Mouse (Mus musculus): ENCODE measurements around the gene Atp5d.

The Atp5d gene

DNA sequence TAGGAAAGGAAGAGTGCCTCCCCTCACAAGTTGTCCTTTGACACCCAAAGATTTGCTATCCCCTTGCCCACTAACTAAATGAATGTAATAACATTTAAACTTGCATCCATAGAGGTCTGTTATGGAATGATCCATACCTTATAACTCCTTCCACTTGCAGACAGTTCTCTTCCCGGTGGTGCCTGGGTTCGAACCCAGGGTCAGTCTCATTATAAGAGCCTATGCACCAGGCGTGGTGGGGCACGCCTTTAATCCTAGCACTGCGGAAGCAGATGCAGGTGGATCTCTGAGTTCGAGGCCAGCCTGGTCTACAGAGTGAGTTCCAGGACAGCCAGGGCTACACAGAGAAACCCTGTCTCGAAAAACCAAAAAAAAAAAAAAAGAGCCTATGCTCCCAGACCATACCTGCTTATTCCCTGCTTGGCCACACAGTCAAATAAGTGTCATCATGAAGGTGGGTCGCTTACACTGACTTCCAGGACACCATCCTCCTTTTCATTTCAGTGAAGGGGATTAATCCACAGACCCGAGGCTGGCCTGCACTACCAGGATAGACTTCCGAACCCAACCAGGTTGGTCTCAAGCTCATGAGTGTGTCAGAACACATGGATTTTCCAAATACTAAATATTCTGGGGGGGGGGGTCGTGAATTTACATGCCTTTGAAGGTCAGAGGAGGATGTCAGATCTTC, 1.7 kb downstream of the Atp5d start:
- no peak for DNase-seq (ENCODE audit: low read depth, low spot score)

GRCm38 (mm10) chr10:80140666-80141035, 2.2 kb downstream of the Atp5d start, which contains the start of gene Cbarp:
TSS of gene Cbarp (minus strand) at chr10:80140835.
- peak; percentile 45 for DNase-seq (ENCODE audit: low read depth, low spot score)

GRCm38 (mm10) chr10:80141243-80141642, 2.8 kb downstream of the Atp5d start:
- peak; percentile 100 for DNase-seq (ENCODE audit: low read depth, low spot score)

DNA sequence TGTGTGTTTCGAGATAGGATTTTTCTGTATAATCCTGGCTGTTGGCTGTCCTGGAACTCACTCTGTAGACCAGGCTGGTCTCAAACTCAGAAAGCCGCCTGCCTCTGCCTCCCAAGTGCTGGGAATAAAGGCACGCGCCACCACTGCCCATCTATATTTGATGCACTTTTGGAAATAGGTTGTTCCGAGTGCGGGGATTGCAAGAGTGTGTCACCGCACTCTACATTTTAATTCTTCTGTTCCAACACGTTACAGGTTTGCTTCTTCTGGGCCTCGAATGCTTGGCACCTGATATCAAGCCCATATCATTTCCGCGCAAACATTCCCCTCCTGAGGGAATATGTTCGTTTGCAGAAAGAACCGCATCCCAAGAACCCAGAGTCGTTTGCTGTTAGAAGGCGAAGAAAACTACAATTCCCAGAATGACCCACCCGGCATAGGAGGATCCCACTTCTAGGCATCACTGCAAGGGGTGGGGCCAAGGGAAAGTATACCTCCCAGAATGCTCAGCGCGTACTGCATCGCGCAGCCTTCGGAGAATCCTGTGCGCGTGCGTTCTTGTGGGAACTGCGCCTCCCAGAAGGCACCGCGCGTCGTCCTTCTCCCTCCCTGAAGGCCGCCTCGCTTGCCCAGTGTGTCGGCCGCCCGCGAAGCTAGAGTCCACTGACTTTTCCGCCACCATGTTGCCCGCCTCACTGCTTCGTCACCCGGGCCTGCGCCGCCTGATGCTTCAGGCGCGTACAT, 3.5 kb downstream of the Atp5d start:
- DNase-seq (ENCODE audit: low read depth, low spot score), result peak; percentile 96

DNA sequence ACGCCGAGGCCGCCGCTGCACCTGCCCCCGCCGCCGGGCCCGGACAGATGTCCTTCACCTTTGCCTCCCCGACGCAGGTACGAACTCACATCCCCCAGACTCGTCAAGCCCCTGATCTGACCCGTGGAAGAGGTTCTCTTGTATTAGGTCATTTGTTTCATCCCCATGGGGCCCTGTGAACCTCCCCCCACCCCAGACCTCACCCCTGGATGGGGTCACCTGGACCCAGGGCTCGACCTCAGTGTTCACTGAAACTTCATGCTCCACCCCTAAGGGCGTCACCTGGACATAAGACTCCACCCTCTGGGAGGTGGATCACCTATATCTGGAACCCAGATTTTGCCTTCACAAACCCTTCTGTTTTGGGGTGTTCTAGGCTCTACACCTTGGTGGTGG, 4.1 kb downstream of the Atp5d start:
- no peak for DNase-seq (ENCODE audit: low read depth, low spot score)

DNA sequence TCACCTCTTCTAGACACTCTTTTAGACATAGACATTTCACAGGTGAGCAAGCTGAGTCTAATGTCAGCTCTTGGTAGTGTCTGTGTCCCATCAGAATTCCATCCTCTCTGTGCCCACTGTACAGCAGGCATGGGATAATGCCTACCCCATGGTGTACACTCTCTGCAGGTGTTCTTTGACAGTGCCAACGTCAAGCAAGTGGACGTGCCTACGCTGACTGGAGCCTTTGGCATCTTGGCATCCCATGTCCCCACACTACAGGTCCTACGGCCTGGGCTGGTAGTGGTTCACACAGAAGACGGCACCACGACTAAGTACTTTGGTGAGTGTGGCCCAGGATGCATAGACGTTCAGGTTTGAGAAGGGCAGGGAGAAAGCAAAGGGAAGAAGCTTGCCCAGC, 5.2 kb downstream of the Atp5d start:
- no peak for DNase-seq (ENCODE audit: low read depth, low spot score)

GRCm38 (mm10) chr10:80144159-80144558, 5.7 kb downstream of the Atp5d start:
- DNase-seq (ENCODE audit: low read depth, low spot score), result no peak

DNA sequence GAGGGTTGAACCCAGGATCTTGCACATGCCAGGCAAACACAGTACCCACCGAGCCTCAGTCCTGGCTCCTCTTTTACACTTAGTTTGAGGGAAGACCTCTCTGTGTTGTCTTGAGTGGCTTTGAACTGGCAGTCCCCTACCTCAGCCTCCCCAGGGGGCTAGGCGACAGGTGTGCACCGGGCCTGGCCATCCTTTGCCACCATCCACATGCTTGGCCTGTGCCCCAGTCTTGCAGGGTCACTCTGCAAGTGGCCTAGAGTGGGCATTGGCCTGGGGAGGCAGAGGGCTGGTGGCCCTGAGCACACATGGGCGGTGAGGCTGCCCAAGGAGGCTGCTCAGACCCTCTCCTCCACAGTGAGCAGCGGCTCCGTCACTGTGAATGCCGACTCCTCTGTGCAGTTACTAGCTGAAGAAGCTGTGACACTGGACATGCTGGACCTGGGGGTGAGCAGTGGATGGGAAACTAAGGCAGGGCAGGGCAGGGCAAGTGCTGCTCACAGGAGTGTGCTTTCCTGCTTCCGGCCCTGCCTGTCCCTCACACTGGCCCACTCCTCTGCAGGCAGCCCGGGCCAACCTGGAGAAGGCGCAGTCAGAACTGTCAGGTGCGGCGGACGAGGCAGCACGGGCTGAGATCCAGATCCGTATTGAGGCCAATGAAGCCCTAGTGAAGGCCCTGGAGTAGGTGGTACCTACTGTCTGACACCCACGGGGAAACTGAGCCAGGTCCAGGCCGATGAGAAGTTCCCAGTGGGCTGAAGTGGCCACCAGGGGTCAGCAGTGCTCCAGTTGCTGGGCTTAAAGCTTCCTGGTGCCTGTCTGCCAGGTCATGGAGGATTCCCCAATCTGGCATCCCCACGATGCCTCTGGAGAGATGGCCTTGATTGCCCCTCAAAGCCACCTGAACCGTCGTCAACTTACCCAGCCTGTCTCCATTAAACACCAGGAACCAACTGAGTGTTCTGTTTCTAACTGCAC, 6.7 kb downstream of the Atp5d start:
- DNase-seq (ENCODE audit: low read depth, low spot score), result peak; percentile 86

GRCm38 (mm10) chr10:80145896-80146295, 7.5 kb downstream of the Atp5d start:
- no peak for DNase-seq (ENCODE audit: low read depth, low spot score)

GRCm38 (mm10) chr10:80146568-80147011, 8.2 kb downstream of the Atp5d start:
- DNase-seq (ENCODE audit: low read depth, low spot score), result peak; percentile 16

GRCm38 (mm10) chr10:80147146-80147718, 8.8 kb downstream of the Atp5d start:
- peak; percentile 24 for DNase-seq (ENCODE audit: low read depth, low spot score)

DNA sequence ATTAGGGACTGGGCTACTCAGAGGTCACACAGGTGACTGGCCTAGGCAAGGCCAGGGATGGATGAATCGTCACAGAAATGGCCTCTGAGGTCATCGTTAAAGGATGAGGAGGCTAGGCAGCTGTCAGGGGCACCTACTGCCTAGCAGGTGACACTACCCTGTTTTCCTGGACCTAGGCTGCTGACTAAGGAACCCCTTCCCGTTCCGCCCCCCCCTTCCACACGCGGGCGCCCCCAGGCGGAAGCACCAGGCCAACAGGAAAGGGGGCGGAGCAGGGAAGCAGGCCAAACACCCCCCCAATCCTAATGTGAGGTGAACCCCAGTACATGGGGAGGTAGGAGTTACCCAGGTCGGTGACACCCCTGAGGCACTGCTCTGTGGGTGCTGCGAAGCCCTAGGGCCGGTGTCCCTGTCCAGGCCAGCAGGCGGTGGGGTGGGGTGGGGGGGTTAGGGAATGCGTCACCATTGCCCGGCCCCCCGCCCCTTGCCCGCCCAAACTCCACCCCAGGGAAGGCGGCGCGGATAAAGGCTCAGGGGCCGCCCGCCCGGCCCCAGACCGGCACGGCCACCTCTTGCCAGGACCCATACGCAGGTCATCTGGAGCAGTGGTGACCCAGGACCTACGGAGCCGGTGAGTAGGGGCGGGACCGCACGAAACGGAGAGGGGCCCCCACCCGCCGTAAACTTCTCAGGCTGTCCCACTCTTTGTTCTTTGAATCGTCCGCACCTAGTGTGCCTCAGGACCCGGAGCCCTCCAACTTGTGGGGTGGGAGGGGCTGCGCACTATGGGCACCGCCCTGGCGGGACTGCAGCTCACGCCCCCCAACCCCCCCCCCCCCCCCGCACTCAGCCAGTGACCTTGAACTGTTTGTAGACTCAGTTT, 9.5 kb downstream of the Atp5d start, which contains the start of gene Midn:
Midn (plus strand) TSS at position 554 of the 883 bp plus-strand sequence.
- DNase-seq (ENCODE audit: low read depth, low spot score), result peak; percentile 76

GRCm38 (mm10) chr10:80148610-80149290, 10.3 kb downstream of the Atp5d start:
- DNase-seq (ENCODE audit: low read depth, low spot score), result peak; percentile 96

DNA sequence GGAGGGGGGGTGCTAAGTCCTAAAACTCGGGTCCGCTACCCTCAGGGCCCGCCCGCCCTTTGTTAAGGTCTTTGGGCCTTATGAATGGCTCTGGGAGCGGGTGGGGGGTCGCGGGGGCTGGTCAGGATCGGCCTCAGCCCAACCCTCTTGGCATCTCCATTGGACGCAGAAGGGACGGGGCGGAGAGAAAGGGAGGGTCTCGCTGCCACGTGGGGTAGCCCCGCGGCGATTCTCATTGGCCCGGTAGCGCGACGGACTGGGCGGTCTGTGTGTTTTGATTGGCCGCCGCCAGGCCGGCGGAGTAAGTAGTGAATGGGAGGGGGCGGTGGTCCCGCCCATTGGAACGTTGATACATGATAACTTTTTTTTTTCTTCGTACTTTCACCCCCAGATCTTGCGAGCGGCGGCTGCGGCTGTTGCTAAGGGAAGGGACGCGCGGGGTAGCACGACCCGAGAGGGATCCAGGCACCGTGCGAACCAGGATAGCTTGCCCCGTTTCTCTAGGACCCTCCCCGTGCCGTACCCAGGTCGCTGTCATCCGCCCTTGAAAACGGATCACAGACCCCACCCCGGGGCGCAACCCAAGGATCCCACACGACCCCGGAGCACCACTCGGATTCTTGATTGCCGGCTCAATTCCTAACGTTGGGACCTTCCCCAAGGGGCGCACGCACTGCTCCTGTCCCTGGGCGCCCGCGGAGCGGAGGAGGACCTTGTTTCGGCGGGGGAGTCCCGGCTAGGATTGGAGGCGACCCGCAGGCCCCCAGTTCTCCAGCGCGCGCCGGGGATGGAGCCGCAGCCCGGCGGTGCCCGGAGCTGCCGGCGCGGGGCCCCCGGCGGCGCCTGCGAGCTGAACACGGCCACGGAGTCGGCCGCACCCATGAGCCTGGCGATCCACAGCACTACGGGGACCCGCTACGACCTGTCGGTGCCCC, 11.1 kb downstream of the Atp5d start:
- peak; percentile 99 for DNase-seq (ENCODE audit: low read depth, low spot score)

DNA sequence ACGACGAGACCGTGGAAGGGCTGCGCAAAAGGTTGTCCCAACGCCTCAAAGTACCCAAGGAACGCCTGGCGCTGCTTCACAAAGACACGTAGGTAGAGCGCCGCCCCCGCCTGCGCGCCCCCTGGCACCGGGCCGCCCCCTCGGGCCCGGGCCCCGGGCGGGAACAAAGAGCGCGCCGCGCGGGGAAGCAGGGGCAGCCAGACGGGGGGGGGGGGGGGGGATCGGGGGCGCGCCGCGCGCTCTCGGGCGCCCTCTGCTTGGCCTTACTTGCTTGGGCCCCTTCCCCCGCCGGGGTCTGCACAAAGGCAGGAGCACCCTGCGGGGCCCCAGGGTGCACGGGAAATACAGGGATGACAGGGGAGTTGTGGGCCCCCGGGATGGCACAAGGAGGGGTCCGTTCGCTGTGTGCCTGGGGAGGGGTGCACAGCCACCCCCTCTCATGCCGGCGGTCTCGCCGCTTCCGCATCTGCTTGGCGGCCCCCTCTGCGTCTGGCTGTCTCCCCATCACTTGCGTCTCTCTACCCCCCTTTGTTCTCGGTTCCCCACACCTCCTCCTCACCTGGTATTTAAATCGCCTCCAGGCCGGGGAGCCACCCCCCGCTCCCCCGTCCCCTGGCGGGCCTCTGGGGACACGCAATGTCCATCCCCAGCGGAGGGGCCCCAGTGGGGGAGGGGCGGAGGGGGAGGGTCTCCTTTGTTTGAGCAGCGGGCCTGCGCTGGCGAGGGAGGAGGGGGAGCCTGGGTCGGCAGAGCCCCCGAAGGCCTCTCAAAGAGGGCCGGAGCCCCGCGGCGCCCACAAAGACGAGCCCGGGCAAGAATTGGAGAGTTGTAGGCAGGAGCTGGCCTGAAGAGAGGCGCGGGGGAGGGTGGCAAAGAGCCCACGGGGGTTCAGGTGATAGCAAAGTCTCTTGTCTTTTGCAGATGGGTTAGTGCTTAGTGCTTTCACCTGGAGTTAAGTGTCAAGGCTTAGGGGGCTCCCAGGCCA, 12.1 kb downstream of the Atp5d start:
- peak; percentile 75 for DNase-seq (ENCODE audit: low read depth, low spot score)

DNA sequence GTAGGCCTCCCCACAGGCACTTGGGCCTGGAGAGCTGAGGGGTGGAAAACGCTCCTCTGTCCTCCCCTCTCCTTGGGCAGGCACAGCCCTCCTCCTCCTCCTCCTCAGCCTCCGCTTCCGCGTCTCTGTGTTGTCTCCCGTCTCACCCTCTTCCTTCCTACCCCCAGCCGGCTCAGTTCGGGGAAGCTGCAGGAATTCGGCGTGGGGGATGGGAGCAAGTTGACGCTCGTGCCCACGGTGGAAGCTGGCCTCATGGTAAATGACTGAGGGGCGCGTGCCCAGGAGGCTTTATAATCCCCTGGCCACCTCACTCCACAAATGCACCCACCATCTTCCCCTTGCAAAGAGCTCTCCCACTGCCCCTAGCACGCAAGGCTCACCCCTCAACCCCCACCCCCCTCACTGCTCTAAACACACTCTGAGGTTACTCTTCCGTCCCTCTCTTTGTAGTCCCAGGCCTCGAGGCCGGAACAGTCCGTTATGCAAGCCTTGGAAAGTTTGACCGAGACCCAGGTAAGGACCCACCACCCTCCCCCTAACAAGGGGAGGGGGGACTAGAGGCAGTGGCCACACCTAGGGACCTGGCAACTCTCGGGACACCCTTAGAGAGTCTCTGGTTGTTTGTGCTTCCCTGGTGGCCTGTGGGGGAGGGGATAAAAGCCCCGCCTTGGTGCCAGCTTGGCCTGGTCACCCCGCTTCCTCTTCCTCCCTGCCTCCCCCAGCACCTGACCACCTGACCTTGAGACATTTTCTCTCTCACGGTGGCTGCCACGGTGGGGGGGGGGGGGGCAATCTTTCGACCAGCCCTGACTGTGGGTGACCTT, 13.0 kb downstream of the Atp5d start:
- DNase-seq (ENCODE audit: low read depth, low spot score), result peak; percentile 62
